Mouse (Mus musculus) C2C12 (cell line): ENCODE data around the gene Zfp867.

Experiments
- CEBPB ChIP-seq: IDR thresholded peaks from one replicate; pipeline ENCODE4 v1.6.1; 2011; ENCODE audit warnings: low read depth, mild to moderate bottlenecking, control low read depth, moderate library complexity
- CTCF ChIP-seq: IDR thresholded peaks from one replicate; pipeline ENCODE4 v1.5.1; 2011; ENCODE audit not compliant: control insufficient read depth, insufficient read depth, insufficient read length
- FOSL1 ChIP-seq: IDR thresholded peaks from one replicate; pipeline ENCODE4 v1.8.0; 2011; ENCODE audit warnings: mild to moderate bottlenecking, low read length; ENCODE audit not compliant: poor library complexity, insufficient read depth, severe bottlenecking
- MAX ChIP-seq: IDR thresholded peaks from one replicate; pipeline ENCODE4 v1.6.1; 2011; ENCODE audit warnings: mild to moderate bottlenecking, control low read depth
- MYOD1 ChIP-seq: IDR thresholded peaks from one replicate; pipeline ENCODE4 v1.6.1; 2011; ENCODE audit warnings: low read depth; ENCODE audit not compliant: control insufficient read depth, insufficient read length
- MYOG ChIP-seq: IDR thresholded peaks from one replicate; pipeline ENCODE4 v1.6.1; 2011; ENCODE audit not compliant: control insufficient read depth, insufficient read length; ENCODE audit errors: extremely low read depth
- USF1 ChIP-seq: IDR thresholded peaks from one replicate; pipeline ENCODE4 v1.6.1; 2011; ENCODE audit warnings: low read depth, mild to moderate bottlenecking, control low read depth, moderate library complexity

DNA sequence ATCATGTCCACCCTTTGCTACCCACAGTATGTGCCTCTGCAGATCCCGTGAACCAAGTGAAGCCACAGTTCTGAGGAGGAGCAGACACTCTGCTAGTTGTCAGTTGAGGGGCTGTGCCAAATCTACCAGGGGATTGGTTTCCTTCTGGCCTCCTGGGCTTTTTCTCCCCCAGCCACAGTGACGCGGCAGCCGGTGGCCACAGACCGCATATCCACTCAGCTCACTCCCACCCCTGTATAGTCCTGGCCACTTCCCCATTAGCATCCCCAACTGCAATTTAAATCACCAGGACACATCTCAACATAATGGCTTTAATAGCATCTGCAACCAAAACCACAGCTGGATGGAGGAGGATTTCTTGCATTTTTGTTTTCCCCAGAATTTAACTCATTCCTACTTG is 53.6 kb downstream of the Zfp867 start:
- no peak for TF ChIP-seq CTCF
- no peak for TF ChIP-seq USF1
- TF ChIP-seq CEBPB = no peak
- no peak for TF ChIP-seq MYOD1
- no peak for TF ChIP-seq MAX
- TF ChIP-seq MYOG = no peak
- no peak for TF ChIP-seq FOSL1
